Mouse (Mus musculus): ENCODE measurements around the gene Neo1.

GRCm38 (mm10) chr9:58989255-58989928 lies 46.8 kb downstream of the Neo1 start:
- no peak for TF ChIP-seq POLR2A (IDR thresholded peaks at IDR 0.05; ENCODE audit: low read depth, low read length)
- TF ChIP-seq CTCF (conservative IDR thresholded peaks at IDR 0.05; ENCODE audit: insufficient read depth, insufficient read length, low read depth, low read length), result no peak
